Mouse (Mus musculus): ENCODE measurements around the gene Cacng6.

The Cacng6 gene

GRCm38 (mm10) chr7:3472774-3473173 lies 48.8 kb downstream of the Cacng6 start:
- DNase-seq, result no peak

GRCm38 (mm10) chr7:3474291-3475080 lies 50.5 kb downstream of the Cacng6 start:
- DNase-seq, result no peak

- DNase-seq, result no peak
These were observed 52.7 kb downstream of the Cacng6 start for GRCm38 (mm10) chr7:3476728-3477127.

- DNase-seq, result no peak
These were observed 58.1 kb downstream of the Cacng6 start for GRCm38 (mm10) chr7:3481948-3482608.

All from lung, postnatal 10 days (tissue).